Mouse (Mus musculus): ENCODE measurements around the gene Lypd8. TPM values are rescaled to one million over a fixed set of nuclear protein-coding genes. Genes with fewer than 3 reads are reported as not detected.

Gene Lypd8
- polyA plus RNA-seq (2017; shearing (Covaris generic)) = under 1 TPM in 1 of 2 experiments, not detected in 1; 0.21 TPM

DNA sequence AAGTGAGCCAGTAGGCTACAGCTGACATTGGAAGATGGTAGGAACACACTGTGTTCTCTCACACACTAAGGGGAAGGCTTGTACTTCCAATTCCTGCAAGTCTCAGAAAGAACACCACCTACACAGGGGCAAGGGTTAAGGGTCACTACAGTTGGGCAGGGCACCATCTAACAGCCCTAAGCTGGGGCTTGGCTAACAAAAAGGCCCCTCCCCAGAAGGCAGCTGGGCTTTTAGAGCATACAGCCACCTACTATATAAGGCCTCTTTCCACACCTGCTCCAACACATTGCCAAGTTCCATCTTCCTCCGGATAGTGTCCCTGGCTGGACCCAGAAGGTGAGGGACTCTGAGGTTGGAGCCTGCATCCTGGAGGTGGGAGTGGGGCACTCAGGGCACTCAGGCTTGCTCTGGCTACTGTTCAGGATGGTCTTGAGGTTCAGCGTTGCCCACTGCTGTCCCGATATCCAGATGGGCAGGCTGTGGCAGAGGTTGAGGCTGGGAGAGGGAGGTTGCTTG lies at the start of gene Lypd8:
Lypd8 (plus strand) TSS at position 281 of the 516 bp plus-strand sequence.

DNA sequence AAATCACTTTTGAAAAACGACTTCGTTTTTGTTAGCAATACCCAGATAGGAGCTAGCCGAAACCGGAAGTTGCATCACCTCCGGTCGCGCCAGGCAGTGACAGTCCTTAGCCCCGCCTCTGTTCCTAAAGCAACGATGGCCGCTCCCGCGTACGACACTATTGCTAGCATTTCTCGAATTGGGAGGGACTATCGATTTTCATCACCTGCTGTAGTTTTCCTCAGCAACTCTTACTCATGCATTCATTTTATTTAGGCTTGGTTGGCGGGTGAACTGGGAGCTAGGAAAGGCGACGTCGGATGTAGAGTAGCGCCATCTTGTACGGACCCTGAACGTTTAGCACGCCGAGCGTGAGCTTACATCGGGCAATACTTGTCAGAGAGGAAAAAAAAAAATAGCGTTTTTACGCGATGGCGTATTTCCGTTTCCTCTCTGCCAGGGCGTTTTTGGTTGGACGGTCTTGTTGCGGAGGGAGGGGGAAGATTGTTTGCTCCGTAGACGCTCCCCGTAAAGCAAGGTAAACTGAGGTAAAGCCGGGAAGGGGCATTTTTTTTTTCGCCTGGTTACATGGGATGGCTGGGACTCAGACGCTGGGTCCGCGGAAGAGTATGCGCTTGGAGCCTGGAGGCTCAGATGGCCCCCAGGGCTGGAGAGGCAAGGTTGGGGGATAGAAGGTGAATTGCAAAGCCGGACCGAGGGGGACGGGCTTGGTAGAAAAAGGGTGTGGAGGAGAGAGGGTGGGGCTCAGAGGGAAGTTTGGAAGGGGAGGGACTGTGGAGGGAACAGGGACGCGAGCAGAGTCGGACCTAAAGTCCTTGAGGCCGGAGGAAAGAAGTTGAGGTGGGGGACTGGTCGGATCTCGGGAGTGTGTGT lies 48.3 kb upstream of the Lypd8 start, which contains the start of the genes Zfp672 and Sh3bp5l:
Zfp672 (minus strand) TSS at position 64 of the 873 bp plus-strand sequence.
Sh3bp5l (plus strand) TSS at position 449 of the 873 bp plus-strand sequence.

DNA sequence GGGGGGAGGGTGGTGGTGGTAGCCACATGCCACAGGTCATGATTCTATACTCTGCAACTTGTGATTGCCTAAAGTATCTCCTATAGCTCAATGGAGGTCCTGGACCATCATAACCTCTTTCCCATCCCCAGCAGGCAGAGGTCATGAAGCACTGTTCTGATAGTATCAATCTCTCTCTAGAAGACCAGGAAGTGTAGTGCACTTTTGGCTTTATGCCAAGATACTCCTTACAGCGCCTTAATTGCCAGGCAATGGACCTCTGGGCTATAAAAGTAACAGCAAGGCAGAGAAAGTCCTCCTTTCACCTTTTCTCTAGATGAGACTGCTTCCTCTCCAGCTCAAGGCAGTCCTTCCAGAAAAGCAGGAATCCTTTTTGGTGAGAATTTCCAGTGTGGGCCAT lies 42.0 kb downstream of the Lypd8 start, which contains the start of gene 1810065E05Rik:
1810065E05Rik (plus strand) TSS at position 297 of the 400 bp plus-strand sequence.

DNA sequence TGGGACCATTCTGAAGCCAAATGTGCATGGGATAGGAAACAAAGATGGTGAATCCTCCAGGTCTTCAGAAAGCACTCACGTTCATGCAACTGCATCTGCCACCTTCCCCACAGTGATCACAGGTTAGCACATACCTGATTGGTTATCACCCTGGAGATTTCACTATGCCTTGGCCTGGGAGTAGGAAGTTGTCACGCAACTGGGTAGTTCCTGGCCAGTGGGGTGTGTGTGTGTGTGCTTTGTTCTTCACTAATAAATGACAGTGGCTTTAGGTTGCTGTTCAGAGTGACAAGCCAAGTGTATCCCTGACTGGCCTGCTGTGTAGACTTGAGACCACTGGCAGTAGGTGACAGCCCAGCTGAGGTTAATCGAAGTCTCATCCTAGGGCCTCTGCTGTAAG lies 53.4 kb downstream of the Lypd8 start, which contains the start of gene Gm12253:
Gm12253 (plus strand) TSS at position 301 of the 400 bp plus-strand sequence.

Other genes starting within 250 kb of the Lypd8 start
- 10 to 100 TPM; 12.4 to 17.4 TPM for gene Gemin5, start 210.5 kb upstream of the Lypd8 start, polyA plus RNA-seq (2017; shearing (Covaris generic))
- gene Mrpl22, start 207.4 kb upstream of the Lypd8 start, polyA plus RNA-seq (2017; shearing (Covaris generic)) = 10 to 100 TPM; 51.1 to 66.0 TPM
- gene Igtp, start 179.5 kb upstream of the Lypd8 start, polyA plus RNA-seq (2017; shearing (Covaris generic)) = 100 to 1,000 TPM; 514 to 718 TPM
- gene Irgm2, start 179.4 kb upstream of the Lypd8 start, polyA plus RNA-seq (2017; shearing (Covaris generic)) = 100 to 1,000 TPM in 1 of 2 experiments, 10 to 100 TPM in 1; 52.4 to 106 TPM
- gene 4930438A08Rik, start 104.2 kb upstream of the Lypd8 start, polyA plus RNA-seq (2017; shearing (Covaris generic)) = not detected
- gene Zfp692, start 72.0 kb upstream of the Lypd8 start, polyA plus RNA-seq (2017; shearing (Covaris generic)) = 10 to 100 TPM; 25.6 to 28.0 TPM
- 10 to 100 TPM; 29.7 to 51.5 TPM for gene Zfp672, start 48.7 kb upstream of the Lypd8 start, polyA plus RNA-seq (2017; shearing (Covaris generic))
- 10 to 100 TPM; 11.3 to 19.7 TPM for gene Sh3bp5l, start 48.3 kb upstream of the Lypd8 start, polyA plus RNA-seq (2017; shearing (Covaris generic))
- not detected for gene 1810065E05Rik, start 42.1 kb downstream of the Lypd8 start, polyA plus RNA-seq (2017; shearing (Covaris generic))
- gene Gm12253, start 53.5 kb downstream of the Lypd8 start, polyA plus RNA-seq (2017; shearing (Covaris generic)) = under 1 TPM in 1 of 2 experiments, not detected in 1; 0.12 TPM
- gene Lypd9, start 73.9 kb downstream of the Lypd8 start, polyA plus RNA-seq (2017; shearing (Covaris generic)) = not detected
- gene Olfr30, start 83.2 kb downstream of the Lypd8 start, polyA plus RNA-seq (2017; shearing (Covaris generic)) = not detected
- gene Olfr332, start 113.5 kb downstream of the Lypd8 start, polyA plus RNA-seq (2017; shearing (Covaris generic)) = under 1 TPM in 1 of 2 experiments, not detected in 1; 0.10 TPM
- not detected for gene Olfr331, start 123.5 kb downstream of the Lypd8 start, polyA plus RNA-seq (2017; shearing (Covaris generic))
- gene Olfr330, start 155.8 kb downstream of the Lypd8 start, polyA plus RNA-seq (2017; shearing (Covaris generic)) = not detected
- gene Olfr329-ps, start 167.4 kb downstream of the Lypd8 start, polyA plus RNA-seq (2017; shearing (Covaris generic)) = not detected
- gene Olfr328, start 176.6 kb downstream of the Lypd8 start, polyA plus RNA-seq (2017; shearing (Covaris generic)) = not detected
- gene Olfr224, start 191.5 kb downstream of the Lypd8 start, polyA plus RNA-seq (2017; shearing (Covaris generic)) = not detected
- not detected for gene Olfr325, start 198.7 kb downstream of the Lypd8 start, polyA plus RNA-seq (2017; shearing (Covaris generic))
- gene Olfr324, start 216.1 kb downstream of the Lypd8 start, polyA plus RNA-seq (2017; shearing (Covaris generic)) = not detected
- not detected for gene 2210407C18Rik, start 237.0 kb downstream of the Lypd8 start, polyA plus RNA-seq (2017; shearing (Covaris generic))

Measured in activated CD4-positive, CD25-positive, alpha-beta regulatory T cell (primary cell).